In genomic region chr17:36462234-36462633, GRCm38 (mm10) we compare ENCODE assay signal across 25 mouse cellular contexts. TPM values are rescaled to one million over a fixed set of nuclear protein-coding genes. Genes with fewer than 3 reads are reported as not detected.
DNase-seq lines count a peak whose midpoint lies in the region.
"Had no signal": no experiment of that assay in that cellular context is flagged by ENCODE, and none has a peak within 500 bp of the region (broad histone marks: within the 10 kb centered on the region; RNA-seq: fewer than 3 reads in every experiment).

Gene H2-M10.4, minus strand, starts transcription at chr17:36462334.

- H3K27ac ChIP-seq in heart, embryonic 10.5 days: no peak within 1 kb of the TSS

- H3K4me3 ChIP-seq in heart, embryonic 10.5 days: no peak within 1 kb of the TSS

- 88% methylated on average over 7 of the region's 7 CpGs for WGBS in heart, embryonic 10.5 days

- DNase-seq in heart, adult 11 months: peak; percentile 62
- no peak for DNase-seq in heart, adult 8-10 months (ENCODE audit: low spot score)
- DNase-seq in heart, embryonic 10.5 days (ENCODE audit: low spot score): peak; percentile 35
- no peak for DNase-seq in heart, postnatal 25 days (ENCODE audit: low spot score)
- DNase-seq: adrenal gland, adult 2 months; adrenal gland, adult 8-10 months; adrenal gland, postnatal 10 days; adrenal gland, postnatal 14 days; adrenal gland, postnatal 25 days; adrenal gland, postnatal 36 days; B cell, adult 2 months; cerebellum, adult 11 months; cerebellum, adult 11-12 months; cerebellum, adult 18-20 months had no signal

- H3K4me1 ChIP-seq in heart, embryonic 10.5 days: no peaks in the 10 kb centered on the region

- no peaks in the 10 kb centered on the region for H3K36me3 ChIP-seq in heart, embryonic 10.5 days
- H3K36me3 ChIP-seq: G1E had no signal

- intact Hi-C loops in heart, postnatal 25 days (cut with DNase I): no loop called here

- no peaks in the 10 kb centered on the region for H3K9me3 ChIP-seq in heart, embryonic 10.5 days
- H3K9me3 ChIP-seq: G1E had no signal

- H3K27me3 ChIP-seq in heart, embryonic 10.5 days (ENCODE audit: insufficient read depth, poor library complexity, severe bottlenecking): no peaks in the 10 kb centered on the region

RNA-seq across cellular contexts. Expression of gene H2-M10.4, which starts in this region (rescaled TPM):
- total RNA-seq in heart, adult 8-10 months (2022): not detected
- not detected in 2 replicates for polyA plus RNA-seq in heart, embryonic 10.5 days (2016; fragmentation: Nextera tagmentation; extraction: Ambion mirVana)
- total RNA-seq in heart, postnatal 25 days (2021): not detected
- total RNA-seq: adrenal gland, adult 18-20 months; adrenal gland, adult 2 months; adrenal gland, adult 8-10 months; adrenal gland, postnatal 10 days; adrenal gland, postnatal 14 days; adrenal gland, postnatal 25 days; adrenal gland, postnatal 36 days; adrenal gland, postnatal 4 days; CH12.LX; ES-E14; G1E; MEL had no signal
- polyA plus RNA-seq: activated CD4-positive, CD25-positive, alpha-beta regulatory T cell, adult 4 months; adrenal gland, adult 2 months; brain, embryonic 14.5 days; C2C12; CD4-positive, CD25-positive, alpha-beta regulatory T cell, adult 4 months; G1E; Patski had no signal

Comparison
In these comparisons a context has a peak if more than half of its experiments do, and no peak if none do; other contexts are left out.
1. Peak in DNase-seq in heart, embryonic 10.5 days; RNA of the gene not detected or under 1 TPM.